Mouse (Mus musculus) urinary bladder, adult 2 months (tissue): Measurements from ENCODE around the gene Isoc2a. TPM values are rescaled to one million over a fixed set of nuclear protein-coding genes. Genes with fewer than 3 reads are reported as not detected.
"Not testable (repeated sequence)": the region's sequence is repeated elsewhere in the genome, so short reads cannot be mapped to it uniquely, and the experiment has no call there.

Source experiments
- DNase-seq: peaks from one replicate; pipeline ENCODE4 v3.0.0; 2022; ENCODE audit warnings: low spot score
- polyA plus RNA-seq: library from polyadenylated mRNA; depleted of rRNA; stranded (reverse); fragments of >200 nt; gene quantifications from 2 replicates; pipeline ENCODE4 v1.2.3, GENCODE M21; 2012; rRNA removed

Isoc2a gene
- 17.1 and 21.3 TPM in 2 replicates for polyA plus RNA-seq

DNA sequence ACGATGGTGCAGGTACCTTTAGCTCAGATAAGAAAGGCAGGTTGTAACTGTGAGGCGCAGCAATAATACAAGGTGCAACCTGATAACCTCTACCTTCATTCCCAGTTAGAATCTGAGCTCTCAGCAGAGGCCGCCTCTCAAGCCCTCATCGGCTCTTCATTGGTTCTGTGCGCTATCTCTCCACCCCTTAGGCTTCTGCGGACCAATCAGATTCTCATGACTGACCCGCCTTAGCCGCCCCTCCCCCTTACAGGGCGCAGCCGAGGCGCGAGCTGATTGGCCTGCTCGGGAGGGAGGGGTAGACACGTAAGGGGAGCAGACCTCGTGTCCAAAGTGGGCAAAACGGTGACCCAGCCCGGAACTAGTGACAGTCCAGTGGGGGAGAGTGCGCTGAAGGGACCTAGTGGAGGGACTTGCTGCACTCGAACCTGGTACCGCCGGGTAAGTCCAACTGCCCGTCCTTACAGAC lies at the start of gene Isoc2a:
Gene Isoc2a, plus strand, starts transcription at position 401 of the 469 bp plus-strand sequence.
- peak; percentile 75 for DNase-seq

- DNase-seq: no peak
These were observed 46.5 kb upstream of the Isoc2a start for GRCm38 (mm10) chr7:4830476-4830875.

DNA sequence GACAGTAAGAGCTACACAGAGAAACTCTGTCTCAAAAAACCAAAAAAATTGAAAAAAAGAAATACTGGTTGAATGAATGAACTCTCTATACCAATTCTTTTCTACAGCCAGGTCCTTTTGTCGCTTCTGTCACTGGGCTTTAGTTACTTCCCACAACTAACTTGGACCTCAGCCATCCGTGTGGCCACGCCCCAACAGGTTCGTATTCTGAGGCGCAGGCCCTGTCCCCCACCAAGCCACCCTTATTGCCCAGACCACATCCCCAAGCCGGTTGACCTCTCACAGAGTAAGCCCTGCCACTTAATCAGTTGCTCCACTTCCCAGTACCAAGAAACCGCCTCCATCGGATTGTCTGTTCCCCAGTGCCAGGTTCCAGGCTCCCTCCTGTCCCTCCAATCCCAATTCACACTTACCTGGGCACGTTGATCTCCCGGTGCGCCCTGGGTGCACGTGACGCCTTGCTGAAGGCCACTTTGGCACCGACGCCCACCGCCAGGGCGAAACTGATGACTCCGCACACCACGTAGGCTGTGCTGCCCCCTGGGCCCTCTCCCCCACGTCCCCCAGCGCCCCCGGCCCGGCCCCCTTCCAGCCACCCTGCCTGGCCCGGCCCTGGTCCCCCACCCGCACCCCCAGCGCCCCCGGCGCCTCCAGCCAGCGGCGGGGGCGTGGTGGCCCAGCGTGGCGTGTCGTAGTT lies 41.2 kb upstream of the Isoc2a start:
- DNase-seq: no peak

GRCm38 (mm10) chr7:4836351-4836792 lies 40.6 kb upstream of the Isoc2a start:
- no peak for DNase-seq

DNA sequence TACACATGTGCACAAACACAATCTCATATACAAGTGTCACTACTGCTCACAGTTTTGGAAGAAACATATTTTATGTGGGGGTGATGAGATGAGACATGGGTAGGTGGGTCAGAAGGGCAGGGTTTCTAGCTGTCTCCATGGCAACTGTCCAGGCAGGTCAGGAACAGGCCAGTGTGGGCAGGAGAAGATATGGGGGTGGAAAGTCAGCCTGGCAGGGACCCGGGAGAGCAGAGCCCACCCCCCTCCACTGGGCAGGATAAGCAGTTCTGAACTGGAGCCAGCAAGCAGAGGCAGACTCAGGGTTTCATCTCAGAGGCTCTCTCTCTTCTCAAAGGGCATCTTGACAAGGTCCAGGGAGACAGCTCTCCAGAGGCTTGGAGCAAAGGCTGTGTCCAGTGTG lies 39.3 kb upstream of the Isoc2a start:
- no peak for DNase-seq

DNA sequence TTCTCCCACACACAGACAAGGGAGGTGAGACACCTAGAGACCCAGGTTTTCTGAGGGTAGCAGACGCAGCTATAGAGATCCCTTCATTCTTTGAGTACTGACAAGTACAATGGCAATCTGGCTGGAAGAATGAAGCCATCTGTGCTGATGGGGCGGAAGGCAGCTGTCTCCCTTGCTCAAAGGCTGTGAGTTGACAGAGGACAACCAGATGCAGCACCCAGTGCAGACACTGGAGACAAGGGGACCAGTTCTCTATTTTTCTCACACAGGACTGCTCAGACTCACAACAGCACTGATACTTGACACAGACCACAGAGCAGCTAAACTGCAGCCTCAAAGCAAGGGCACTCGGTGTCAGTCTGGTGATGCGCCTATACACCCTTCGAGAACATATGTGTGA lies 34.9 kb upstream of the Isoc2a start:
- no peak for DNase-seq

- DNase-seq: no peak
These were observed 34.3 kb upstream of the Isoc2a start for GRCm38 (mm10) chr7:4842634-4843131.

- no peak for DNase-seq
These were observed 33.2 kb upstream of the Isoc2a start for GRCm38 (mm10) chr7:4843604-4844244.

DNA sequence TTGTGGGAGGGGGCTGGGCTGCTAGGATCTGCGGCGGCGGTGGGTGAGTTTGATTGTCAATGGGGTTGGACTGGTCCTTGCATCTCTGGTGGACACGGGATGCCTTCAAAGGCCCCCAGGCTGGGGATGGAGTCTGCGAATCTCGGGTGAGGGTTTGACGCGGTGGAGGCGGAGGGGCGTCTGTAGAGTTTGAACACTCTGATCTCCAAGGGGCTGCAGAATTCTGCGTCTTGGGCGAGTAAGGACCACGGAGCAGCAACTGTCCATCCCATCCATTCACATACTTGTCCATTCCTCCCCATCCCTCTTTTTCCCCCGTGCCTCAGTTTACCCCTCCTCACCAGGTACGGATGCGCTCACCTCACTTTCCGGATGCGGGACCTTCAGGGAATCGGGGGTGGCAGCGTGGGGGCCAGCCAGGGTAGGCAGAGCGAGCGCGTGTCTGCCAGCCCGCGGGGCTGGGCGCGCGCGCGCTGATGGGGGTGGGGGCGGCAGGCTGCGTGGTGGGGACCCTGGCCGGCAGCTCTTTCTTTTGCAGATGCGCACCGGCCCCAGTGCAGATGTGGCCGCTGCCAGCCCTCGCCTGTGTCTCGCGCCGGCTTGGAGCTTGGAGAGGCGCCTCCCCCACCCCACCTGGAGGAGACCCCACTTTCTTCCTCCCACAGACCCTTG lies 32.6 kb upstream of the Isoc2a start, which contains the start of gene Shisa7:
Gene Shisa7, minus strand, starts transcription at position 452 of the 672 bp plus-strand sequence.
- DNase-seq: no peak

DNA sequence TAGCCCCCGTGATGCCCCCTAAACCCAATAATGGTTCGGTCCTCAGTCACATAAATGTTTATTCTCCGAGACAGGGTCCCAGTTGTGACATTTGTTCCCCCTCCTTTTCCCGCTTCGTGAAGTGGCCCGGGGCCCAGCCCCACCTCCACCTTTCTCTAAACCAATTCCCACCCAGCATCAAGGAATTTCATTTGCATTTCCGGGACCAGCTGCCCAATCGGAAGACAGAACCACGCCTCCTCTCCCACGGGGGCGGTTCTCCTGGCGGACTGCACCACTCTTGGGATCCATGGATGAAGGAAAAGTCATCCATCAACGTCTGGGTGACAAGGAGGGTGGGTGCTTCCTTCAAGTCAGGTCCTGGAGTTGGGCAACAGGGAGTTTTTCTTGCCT lies 32.0 kb upstream of the Isoc2a start:
- no peak for DNase-seq

- DNase-seq: no peak
These were observed 27.6 kb upstream of the Isoc2a start for GRCm38 (mm10) chr7:4849372-4849771.

DNA sequence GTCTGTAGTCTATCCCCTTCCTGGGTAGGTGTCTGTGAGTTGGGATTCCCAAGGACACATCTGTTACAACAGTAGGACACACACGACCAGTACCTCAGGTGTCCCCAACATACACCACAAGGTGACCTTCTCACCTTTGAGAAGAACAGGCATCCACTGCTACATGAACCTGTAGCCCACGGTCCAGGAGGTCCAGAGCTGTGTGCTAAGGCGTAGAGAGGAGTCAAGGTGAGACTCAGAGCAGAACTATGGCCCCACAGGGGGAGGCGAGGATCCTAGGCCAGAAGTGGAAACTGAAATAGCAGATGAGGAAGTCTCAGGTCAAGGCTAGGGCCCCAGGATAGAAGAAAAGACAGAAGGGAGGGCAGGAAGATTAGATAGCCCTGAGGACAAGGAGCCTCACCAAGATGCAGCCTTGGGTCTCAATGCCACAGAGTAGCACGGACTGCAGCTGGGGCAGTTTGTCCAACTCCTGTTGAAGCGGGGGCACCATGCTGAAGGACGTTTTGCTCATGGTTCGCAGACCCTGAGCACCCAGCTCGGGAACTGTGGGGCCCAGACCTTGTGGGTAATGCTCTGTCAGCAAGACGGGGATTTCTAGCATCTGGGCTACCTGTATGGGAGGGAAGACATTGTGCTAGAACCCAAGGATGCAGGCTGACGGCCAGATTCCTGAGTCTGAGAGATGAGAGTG lies 26.2 kb upstream of the Isoc2a start:
- no peak for DNase-seq

DNA sequence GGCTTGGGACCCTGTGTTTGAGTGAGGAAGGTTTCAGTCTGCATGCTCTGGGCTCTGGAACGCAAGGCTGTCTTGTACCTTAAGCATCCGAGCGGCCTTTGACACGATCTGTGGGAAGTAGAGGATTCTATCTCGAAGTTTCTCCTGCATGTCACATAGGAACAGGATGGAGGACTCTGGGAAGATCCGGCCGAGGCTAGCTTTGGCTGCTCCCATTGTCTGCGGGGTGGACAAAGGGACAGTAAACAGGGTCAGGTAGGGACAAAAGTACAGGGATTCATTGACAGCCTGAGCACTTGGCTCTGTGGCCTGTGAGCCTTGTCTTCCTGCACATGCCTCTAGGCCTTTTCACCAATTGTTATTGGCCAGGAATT lies 25.7 kb upstream of the Isoc2a start:
- no peak for DNase-seq

DNA sequence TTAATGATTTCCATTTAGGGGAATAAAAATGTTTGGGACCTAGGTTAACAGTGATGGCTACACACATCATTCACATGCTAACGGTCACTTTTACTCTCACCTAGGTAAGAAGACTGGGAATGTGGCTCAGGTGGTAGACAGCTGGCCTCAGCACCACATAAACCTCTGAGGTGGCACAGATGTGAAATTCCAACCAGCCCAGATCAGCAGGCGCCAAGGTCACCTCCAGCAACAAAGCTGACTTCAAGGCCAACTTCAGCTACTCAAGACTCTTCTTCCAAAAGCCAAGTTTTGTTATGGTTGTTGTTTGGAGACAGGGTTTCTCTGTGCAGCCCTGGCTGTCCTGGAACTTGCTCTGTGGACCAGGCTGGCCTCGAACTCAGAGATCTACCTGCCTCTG lies 23.3 kb upstream of the Isoc2a start:
- DNase-seq: no peak

DNA sequence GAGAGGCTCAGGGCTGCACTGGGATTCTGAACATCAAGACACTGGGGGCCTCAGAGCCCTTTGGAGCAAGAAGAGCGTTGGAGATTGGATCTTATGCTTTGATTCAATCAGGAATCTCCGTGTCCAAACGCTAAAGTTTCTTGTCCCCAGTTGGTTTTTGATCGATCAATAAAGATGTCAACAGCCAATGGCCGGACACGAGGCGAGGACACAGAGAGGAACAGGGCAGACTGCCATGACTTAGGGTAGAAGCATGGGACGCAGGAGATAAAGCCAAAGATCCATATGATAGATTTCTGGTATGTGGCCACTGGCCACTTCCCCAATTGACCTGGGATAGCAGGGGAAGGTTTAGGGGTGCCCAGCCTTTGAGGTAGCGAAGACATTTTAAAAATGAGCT lies 20.4 kb upstream of the Isoc2a start:
- DNase-seq: no peak

DNA sequence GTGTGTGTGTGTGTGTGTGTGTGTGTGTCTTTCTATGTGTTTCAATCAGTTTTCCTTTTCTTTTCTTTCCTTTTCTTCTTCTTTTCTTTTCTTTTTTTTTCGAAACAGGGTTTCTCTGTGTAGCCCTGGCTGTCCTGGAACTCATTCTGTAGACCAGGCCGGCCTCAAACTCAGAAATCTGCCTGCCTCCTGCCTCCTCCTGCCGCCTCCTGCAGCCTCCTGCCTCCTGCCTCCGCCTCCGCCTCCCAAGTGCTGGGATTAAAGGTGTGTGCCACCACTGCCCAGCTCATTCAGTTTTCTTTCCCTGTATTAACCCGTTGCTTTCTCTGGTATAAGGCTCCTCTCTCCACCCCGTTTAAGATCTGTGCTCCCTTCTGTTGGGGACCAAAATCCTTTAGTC lies 19.6 kb upstream of the Isoc2a start:
- DNase-seq: no peak

DNA sequence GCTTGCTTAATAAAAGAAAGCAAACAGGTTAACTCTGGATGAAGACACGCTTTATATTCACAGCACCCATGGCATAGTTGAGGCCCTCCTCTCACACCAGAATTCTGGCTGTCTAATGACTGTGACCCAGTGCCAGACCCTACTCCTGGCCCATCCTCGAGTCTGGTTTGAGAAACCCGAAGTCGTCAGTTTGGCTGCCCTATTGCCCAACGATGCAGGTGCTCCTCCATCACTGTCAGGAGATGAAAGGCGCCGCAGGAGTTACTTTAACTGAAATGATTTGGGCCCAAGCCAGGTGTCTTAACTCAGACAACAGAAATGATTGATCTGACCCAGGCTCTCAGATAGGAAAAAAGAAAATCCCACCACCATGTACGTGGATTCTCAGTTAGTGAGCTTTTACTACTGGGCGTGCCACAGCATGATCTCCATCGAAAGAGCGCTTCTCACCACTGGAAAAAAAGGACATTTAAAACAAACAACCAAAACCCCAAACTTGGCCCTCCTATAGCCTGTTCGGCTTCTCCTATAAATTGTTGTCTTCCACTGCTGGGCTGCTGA lies 17.5 kb upstream of the Isoc2a start:
- no peak for DNase-seq

GRCm38 (mm10) chr7:4860926-4861325 lies 16.0 kb upstream of the Isoc2a start:
- DNase-seq: not testable (repeated sequence)

DNA sequence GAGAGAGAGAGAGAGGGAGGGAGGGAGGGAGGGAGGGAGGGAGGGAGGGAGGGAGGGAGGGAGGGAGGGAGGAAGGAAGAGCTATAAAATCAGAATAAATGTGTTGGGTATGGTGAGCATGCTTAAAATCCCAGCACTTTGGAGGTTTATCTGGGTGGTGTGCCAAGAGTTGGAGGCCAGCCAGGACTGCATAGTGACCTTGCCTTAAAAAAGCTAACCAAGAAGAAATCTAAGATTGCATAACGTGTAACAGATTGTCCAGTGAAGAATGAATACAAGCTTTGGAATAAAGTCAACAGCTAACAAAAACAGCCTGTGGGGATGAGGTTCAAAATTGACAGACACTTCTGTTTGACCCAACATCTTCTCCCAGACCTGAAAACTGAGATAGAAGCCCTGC lies 13.9 kb upstream of the Isoc2a start:
- no peak for DNase-seq

GRCm38 (mm10) chr7:4863541-4864080 lies 13.3 kb upstream of the Isoc2a start:
- DNase-seq: no peak

GRCm38 (mm10) chr7:4864130-4864845 lies 12.7 kb upstream of the Isoc2a start:
- DNase-seq: no peak
